Mouse (Mus musculus) ZHBTc4 (cell line): ENCODE measurements at regions not wholly inside any gene's neighbourhood (a gene's known extent, or its start where the extent isn't known, plus 50 kb on each side); places are given as distances from the start of the nearest gene placed in this dataset.

ENCODE experiments used
- DNase-seq: peaks from one replicate; pipeline ENCODE4 v3.0.0-alpha.2; 2011; ENCODE audit warnings: low read depth, low spot score

DNA sequence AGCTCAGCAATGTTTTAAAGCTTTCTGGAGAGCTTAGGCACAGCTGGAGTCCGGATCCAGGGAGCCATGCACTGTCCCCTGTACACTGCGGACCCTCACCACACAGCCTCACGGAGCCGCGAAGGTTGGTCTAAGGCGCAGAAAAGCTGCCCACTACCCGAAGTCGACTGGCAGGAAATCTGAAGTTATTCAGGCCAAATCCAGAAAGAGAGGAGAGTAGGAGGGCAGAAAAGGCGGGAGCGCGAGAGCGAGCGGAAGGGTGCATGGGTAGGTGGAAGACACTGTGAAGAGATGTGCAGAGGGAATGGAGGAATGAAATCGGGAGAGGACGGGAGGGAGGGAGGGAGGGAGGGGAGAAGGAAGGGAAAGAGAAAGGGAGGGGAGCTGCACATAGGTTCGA lies 51.2 kb upstream of the Kdm8 start:
- DNase-seq, result no peak

GRCm38 (mm10) chr7:125393654-125394346 lies 50.7 kb upstream of the Kdm8 start:
- peak; percentile 98 for DNase-seq
